Mouse (Mus musculus): ENCODE measurements around the gene Ccdc181.
"Not testable (repeated sequence)": the region's sequence is repeated elsewhere in the genome, so short reads cannot be mapped to it uniquely, and the experiment has no call there.

Ccdc181 gene

GRCm38 (mm10) chr1:164275455-164275954, at the start of gene Ccdc181:
Gene Ccdc181, plus strand, starts transcription at chr1:164275585.
- peak; percentile 98 for DNase-seq

DNA sequence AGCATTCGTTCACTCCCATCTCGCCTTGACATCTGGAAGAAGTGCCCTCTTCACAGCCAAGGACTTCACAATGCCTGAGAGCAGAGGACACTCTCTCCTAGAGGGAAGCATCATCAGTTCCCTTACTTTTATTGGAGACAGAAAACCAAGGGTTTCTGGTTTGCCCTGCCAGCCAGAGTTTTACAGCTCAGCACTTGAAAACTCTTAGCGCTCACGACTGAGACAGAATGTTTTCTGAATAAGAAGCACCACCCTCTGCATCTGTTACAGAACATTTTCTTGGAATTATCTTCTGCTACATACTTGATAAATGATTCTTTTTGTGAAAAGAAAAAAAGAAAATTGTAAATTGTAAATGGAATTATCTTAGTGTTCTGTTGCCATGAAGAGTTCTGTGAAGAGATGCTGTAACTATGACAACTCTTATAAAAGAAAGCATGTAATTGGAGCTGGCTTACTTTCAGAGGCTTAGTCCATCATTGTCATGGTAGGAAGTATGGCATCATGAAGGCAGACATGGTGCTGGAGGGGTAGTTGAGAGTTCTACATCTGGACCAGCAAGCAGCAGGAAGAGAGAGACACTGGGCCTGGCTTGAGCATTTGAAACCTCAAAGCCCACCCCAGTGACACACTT, 43.3 kb upstream of the Ccdc181 start:
- DNase-seq = not testable (repeated sequence)

GRCm38 (mm10) chr1:164233447-164233846, 41.9 kb upstream of the Ccdc181 start:
- DNase-seq = no peak

DNA sequence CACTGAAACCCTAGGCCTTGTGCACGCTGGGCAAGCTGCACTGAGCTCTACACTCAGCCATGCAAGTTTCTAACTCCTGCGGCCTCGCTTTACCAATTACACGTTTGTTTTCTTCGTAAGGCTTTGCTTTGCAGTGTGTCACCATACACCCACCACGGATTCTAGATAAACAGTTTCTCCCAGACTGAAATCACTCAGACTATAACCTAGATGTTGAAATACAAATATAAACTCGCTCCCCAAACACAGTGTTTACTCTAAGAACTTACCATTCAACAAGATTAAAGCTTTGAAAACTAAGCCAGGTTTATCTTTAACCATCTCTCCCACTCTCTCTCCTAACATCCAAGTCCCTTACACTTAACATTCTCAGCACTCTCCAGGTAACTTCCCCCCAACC, 40.3 kb upstream of the Ccdc181 start:
- no peak for DNase-seq

DNA sequence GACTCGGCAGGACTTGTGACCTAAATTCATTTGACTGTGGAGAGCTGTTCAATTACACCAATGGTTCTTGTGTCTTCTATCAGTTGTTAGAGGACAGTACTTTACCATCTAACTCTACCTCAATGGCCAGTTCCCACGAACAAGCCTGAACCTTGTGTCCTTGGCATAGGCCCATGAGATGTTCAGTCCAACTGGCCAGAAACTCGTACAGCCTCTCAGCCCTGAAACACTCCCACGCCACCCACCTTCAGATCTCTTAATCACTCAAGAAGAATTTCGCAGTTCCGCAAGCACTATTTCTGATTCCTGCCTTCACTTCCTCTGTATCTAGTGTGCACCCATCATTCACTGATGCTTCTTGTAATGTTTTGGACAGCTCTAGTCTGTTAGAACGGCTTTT, 39.3 kb upstream of the Ccdc181 start:
- DNase-seq = no peak

- no peak for DNase-seq
These were observed 33.9 kb upstream of the Ccdc181 start for GRCm38 (mm10) chr1:164241494-164241893.

DNA sequence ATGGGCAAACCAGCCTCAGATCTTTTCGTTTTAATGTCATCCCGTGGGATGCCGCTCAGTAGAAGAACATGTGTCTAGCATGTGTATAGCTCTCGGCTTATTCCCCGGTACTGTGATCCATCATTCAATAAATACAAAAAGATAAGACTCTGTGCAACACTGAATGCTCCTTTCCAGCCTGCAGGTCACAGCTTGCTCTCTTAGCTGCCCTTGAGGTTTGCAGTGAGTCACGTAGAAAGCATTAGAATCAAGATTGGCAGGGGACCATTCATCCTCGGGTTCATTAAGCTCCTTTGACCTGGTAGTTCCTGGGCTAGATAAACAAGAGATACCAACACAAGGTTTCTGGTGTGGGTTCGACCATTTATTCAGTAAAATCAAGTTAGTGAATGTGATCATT, 32.6 kb upstream of the Ccdc181 start:
- DNase-seq = no peak

DNA sequence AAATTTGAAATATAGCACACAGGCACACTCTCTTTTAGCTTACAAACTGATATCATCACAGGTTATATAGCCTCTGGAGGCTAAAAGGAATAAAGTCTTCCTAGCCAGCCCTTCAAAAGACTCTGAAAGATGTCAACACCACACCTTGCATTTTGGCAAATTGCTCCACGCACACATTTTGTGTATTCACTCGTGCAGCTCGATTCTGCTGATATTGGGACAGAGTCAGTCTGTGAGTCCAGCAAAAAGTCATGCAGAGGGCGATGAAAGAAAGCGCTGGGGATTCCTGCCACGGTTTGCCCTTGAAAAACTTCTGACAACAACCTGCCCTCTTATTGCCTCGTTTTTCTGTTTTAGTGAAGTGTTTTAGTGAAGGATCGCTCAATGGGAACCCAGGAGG, 27.9 kb upstream of the Ccdc181 start:
- DNase-seq = no peak

DNA sequence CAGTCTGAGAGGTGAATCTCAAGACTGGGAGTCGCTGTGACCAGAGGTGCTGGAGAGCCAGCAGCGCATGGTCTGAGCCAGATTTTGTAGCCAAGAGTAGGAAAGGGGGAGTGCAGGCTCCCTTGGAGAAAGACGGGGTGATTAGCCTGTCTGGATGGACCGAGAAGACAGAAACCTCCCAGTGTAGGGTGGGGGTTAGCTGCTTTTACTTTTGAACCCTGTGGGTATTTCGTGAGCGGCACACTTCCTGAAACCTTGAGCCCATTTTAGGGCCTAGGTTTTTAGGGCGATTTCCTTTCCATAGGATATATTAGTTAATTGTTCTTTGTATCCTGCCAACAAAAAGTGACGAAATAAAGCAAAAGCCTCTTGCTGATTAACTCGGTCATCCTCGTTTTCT, 27.4 kb upstream of the Ccdc181 start:
- DNase-seq = no peak

- DNase-seq = peak; percentile 98
These were observed 26.7 kb upstream of the Ccdc181 start, which contains the start of gene Slc19a2 for GRCm38 (mm10) chr1:164248465-164249331. Gene Slc19a2, plus strand, starts transcription at chr1:164249046.

- no peak for DNase-seq
These were observed 26.1 kb upstream of the Ccdc181 start for GRCm38 (mm10) chr1:164249332-164249711.

GRCm38 (mm10) chr1:164250391-164251150, 24.8 kb upstream of the Ccdc181 start:
- no peak for DNase-seq

DNA sequence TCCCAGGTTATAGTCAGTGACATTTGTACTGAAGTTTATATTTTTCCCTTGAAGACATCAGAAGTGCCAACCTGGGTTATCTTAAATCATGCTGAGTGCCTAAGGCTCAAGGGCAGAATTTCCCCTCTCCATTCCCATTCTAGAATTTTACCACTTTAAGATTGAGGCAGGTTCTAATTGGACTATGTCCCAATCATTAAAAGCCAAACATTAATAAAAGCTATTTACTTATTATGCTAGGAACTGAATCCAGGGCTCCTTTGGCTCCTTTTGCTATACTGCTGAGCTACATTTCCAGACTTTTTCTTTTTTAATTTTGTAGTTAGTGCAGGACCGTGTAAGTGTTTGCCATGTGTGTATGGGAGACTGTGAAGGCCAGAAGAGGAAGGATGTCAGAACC, 23.9 kb upstream of the Ccdc181 start:
- DNase-seq = no peak

GRCm38 (mm10) chr1:164252551-164252950, 22.8 kb upstream of the Ccdc181 start:
- DNase-seq = no peak

DNA sequence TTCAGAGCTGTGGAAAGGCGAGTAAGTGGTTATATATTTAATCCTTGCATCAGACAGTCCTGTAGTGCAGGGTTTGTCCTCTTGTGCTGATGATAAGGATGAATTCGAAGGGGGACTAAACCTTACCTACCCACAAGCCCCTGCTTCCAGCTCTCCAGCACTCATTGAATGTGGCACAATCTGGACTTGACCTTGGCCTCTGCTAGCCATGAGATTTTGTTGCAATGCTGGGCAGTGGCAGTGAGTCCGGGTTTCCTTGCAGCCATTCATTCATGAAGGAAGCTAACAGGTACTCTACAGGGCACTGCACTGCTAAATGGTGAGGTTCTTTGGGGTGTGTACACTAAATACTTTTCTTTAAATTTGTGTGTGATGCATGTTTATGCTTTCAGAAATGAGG, 20.5 kb upstream of the Ccdc181 start:
- no peak for DNase-seq

GRCm38 (mm10) chr1:164260171-164261028, 15.0 kb upstream of the Ccdc181 start:
- DNase-seq = no peak

DNA sequence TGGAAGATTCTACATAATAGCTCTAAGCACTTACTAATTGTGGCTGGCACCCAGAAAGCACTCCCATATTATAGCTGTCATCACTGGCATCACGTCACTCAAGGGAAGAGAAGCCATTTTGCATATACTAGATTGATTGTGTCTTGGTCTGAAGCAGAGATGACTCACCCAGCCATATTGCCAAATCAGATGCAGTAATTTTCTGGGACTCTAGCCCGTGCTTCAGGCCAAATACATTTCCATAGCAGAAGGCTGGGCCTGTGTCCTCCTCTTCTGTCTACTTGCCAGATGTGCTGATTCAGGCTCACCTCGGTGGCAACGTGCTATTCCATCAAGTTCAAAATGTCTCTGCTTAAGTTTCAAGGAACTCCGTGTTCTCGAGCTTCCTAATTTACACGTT, 13.8 kb upstream of the Ccdc181 start:
- no peak for DNase-seq

DNA sequence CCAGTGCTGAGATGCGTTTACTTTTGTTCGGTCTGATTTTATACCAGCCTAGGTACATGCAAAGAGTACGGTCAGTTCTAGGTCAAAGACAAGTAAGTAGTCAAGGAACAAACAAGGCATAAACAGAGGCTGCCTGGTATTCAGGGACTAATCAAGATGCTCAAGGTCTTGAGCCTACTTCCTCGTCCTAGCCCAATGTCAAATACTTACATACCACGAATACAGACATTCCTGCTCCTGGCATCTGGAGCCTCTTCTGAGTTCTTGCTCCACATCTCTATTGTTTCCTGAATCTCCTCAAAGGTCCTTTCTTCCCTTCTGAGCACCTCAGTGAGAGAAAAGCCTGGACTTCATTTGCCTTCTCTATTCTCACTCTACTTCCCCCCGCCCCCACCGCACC, 4.4 kb upstream of the Ccdc181 start:
- no peak for DNase-seq

DNA sequence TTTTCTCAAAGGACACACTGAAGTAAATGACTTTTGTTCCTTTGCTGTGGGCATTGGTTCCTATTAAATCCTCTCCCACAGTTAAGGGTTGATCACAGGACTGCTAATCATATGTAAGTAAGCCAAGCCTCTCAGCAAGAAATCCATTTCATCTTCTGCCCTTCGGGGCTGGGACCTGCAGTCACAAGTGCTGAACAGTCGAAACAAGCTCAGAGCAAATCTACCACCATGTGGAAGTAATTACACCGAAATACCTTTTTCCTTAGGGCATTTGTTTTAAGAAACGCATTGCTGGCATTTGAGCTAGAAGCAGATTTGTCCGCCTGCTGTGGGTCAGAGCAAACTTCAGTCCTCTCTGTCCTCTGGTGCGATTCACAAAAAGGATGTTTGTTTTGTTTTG, 1.7 kb upstream of the Ccdc181 start:
- no peak for DNase-seq

- DNase-seq = no peak
These were observed 1.2 kb downstream of the Ccdc181 start for GRCm38 (mm10) chr1:164276552-164276951.

DNA sequence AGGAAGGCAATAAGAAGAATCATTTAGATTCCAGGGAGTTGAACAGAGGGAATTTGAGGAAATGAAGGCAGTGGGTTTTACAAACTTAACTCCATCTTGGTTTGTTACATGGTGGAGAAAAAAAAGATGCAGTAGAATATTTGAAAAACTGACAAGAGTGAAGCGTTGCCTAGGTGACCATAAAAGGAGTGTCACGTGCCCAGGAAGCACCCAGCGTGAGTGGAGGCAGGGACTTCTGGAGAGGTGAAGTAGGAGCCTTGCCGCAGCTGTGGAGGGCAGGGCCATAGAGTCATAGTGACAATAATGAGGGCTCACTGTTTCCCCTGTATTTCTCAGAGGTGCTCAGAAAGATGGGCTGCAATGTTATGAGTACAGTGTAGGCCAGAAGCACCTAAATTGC, 3.9 kb downstream of the Ccdc181 start:
- peak; percentile 39 for DNase-seq

GRCm38 (mm10) chr1:164284007-164284406, 8.6 kb downstream of the Ccdc181 start:
- no peak for DNase-seq
